Mouse (Mus musculus) thymus, adult 2 months (tissue): ENCODE results near the gene Brip1.

Source experiments
- CTCF ChIP-seq: fragments of 200-500 bp; IDR thresholded peaks from 2 replicates; pipeline ENCODE4 v1.5.1; 2012; ENCODE audit warnings: mild to moderate bottlenecking, control low read depth, low read length, moderate library complexity, borderline replicate concordance; ENCODE audit not compliant: control insufficient read depth, poor library complexity, insufficient read depth; ENCODE audit errors: extremely low read depth
- POLR2A ChIP-seq: fragments of 200-500 bp; IDR thresholded peaks from 2 replicates; pipeline ENCODE4 v1.6.1; 2012; ENCODE audit warnings: mild to moderate bottlenecking, low read length, control low read depth, moderate library complexity; ENCODE audit not compliant: control insufficient read depth, poor library complexity, insufficient read depth; ENCODE audit errors: extremely low read depth

GRCm38 (mm10) chr11:86032910-86033309 lies 168.1 kb downstream of the Brip1 start:
- TF ChIP-seq CTCF (no peak), POLR2A (no peak)
